7 mouse cellular contexts compared by ENCODE assay signal in the genomic region with DNA sequence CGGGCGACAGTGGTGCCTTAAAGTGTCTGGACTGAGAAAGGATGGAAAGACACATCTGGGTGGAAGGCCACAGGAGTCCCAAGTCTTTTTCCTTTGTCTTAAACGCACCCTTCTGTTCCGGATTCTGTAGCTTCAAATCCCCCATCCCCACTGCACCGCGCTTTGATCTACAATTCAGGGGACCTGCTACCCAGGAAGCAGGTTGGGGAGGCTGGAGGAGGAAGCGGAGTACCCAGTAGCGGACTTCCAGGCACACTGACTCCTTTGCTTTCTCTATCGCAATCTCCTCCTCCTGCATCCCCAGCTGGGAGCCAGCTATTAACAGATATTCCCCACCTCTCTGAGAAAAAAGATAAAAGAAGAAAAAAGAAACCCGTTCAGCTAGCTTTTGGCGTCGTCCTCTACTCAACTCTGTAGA. TPM values are rescaled to one million over a fixed set of nuclear protein-coding genes. Genes with fewer than 3 reads are reported as not detected.
DNase-seq lines count a peak whose midpoint lies in the region; ATAC-seq and TF ChIP-seq lines count a peak whose summit lies in the region.

No protein-coding gene starts in this region.

- H3K9ac ChIP-seq in lung, embryonic 14.5 days: peak overlapping the region; percentile 2; the same call in 1 of the 2 replicates
- no peak overlapping the region for H3K9ac ChIP-seq in intestine, embryonic 15.5 days
- peak overlapping the region; percentile 76 for H3K9ac ChIP-seq in neural tube, embryonic 13.5 days

- peak; percentile 28; the same call in 1 of the 2 replicates for ATAC-seq in lung, embryonic 14.5 days (ENCODE audit: insufficient read depth)
- no peak for ATAC-seq in intestine, embryonic 15.5 days
- ATAC-seq in neural tube, embryonic 13.5 days (ENCODE audit: low read depth): peak; percentile 29

- no peak for TF ChIP-seq POLR2A in embryonic fibroblast, embryonic 13.5 days (IDR thresholded peaks at IDR 0.05; ENCODE audit: low read depth, low read length)

- H3K4me3 ChIP-seq in lung, embryonic 14.5 days (ENCODE audit: low read depth, low read length): peak overlapping the region; percentile 31
- peak overlapping the region; percentile 32 for H3K4me3 ChIP-seq in embryonic fibroblast, embryonic 13.5 days (ENCODE audit: insufficient read depth, low read length)
- H3K4me3 ChIP-seq in intestine, embryonic 15.5 days (replicated peaks): peak overlapping the region; percentile 32
- H3K4me3 ChIP-seq in neural tube, embryonic 13.5 days: peak overlapping the region; percentile 41

- peak overlapping the region; percentile 66 for H3K4me2 ChIP-seq in lung, embryonic 14.5 days
- peak overlapping the region; percentile 62 for H3K4me2 ChIP-seq in intestine, embryonic 15.5 days (replicated peaks)
- peak overlapping the region; percentile 92 for H3K4me2 ChIP-seq in neural tube, embryonic 13.5 days

- peaks cover 4% of the 10 kb centered on the region; the same call in 1 of the 2 replicates for H3K4me1 ChIP-seq in lung, embryonic 14.5 days (ENCODE audit: insufficient read depth)
- peaks cover 1% of the 10 kb centered on the region; the same call in 1 of the 2 replicates for H3K4me1 ChIP-seq in embryonic fibroblast, embryonic 13.5 days (ENCODE audit: control insufficient read depth, insufficient read depth, low read length)
- peaks cover 7% of the 10 kb centered on the region for H3K4me1 ChIP-seq in intestine, embryonic 15.5 days (replicated peaks)
- peaks cover 75% of the 10 kb centered on the region for H3K4me1 ChIP-seq in neural tube, embryonic 13.5 days (replicated peaks)

- peaks cover 52% of the 10 kb centered on the region for H3K27me3 ChIP-seq in lung, embryonic 14.5 days (ENCODE audit: insufficient read depth, low read length)
- peaks cover 46% of the 10 kb centered on the region for H3K27me3 ChIP-seq in intestine, embryonic 15.5 days (replicated peaks)
- H3K27me3 ChIP-seq in neural tube, embryonic 13.5 days: no peaks in the 10 kb centered on the region; the same call in 1 of the 2 replicates

- 4% methylated on average over 12 of the region's 12 CpGs for WGBS in lung, embryonic 14.5 days
- WGBS in intestine, embryonic 15.5 days: 11% methylated on average over 12 of the region's 12 CpGs
- WGBS in neural tube, embryonic 13.5 days: 2% methylated on average over 12 of the region's 12 CpGs

- no peaks in the 10 kb centered on the region for H3K9me3 ChIP-seq in lung, embryonic 14.5 days (ENCODE audit: low read depth, low read length)
- no peaks in the 10 kb centered on the region for H3K9me3 ChIP-seq in intestine, embryonic 15.5 days
- H3K9me3 ChIP-seq in neural tube, embryonic 13.5 days: no peaks in the 10 kb centered on the region

- DNase-seq in lung, embryonic 14.5 days: no peak
- DNase-seq in lung, adult 18-20 months: no peak
- DNase-seq in ovary, postnatal 10 days (ENCODE audit: low spot score): no peak
- no peak for DNase-seq in cerebellum, adult 11 months

- H3K36me3 ChIP-seq in lung, embryonic 14.5 days (ENCODE audit: insufficient read depth): no peaks in the 10 kb centered on the region
- H3K36me3 ChIP-seq in intestine, embryonic 15.5 days: no peaks in the 10 kb centered on the region
- H3K36me3 ChIP-seq in neural tube, embryonic 13.5 days: no peaks in the 10 kb centered on the region

- no peak for TF ChIP-seq CTCF in lung, embryonic 14.5 days (IDR thresholded peaks at IDR 0.05; ENCODE audit: low read depth)
- TF ChIP-seq CTCF in embryonic fibroblast, embryonic 13.5 days (IDR thresholded peaks at IDR 0.05; ENCODE audit: borderline replicate concordance, insufficient read depth, low read length): no peak

- H3K27ac ChIP-seq in lung, embryonic 14.5 days (ENCODE audit: low read depth): no peak overlapping the region
- no peak overlapping the region for H3K27ac ChIP-seq in embryonic fibroblast, embryonic 13.5 days (ENCODE audit: insufficient read depth, low read length)
- no peak overlapping the region for H3K27ac ChIP-seq in intestine, embryonic 15.5 days
- peak overlapping the region; percentile 83 for H3K27ac ChIP-seq in neural tube, embryonic 13.5 days (replicated peaks)

RNA-seq across cellular contexts. Expression of a gene that starts 10.1 kb away (rescaled TPM):
- polyA plus RNA-seq in lung, embryonic 14.5 days (2014; fragmentation: Nextera tagmentation; extraction: Ambion mirVana): 6.8 and 9.5 TPM in 2 replicates
- 13.2 and 17.4 TPM in 2 replicates for polyA plus RNA-seq in embryonic fibroblast, embryonic 13.5 days (2011; ENCODE audit: insufficient read length, low read depth, missing spikeins)
- 1.9 and 2.6 TPM in 2 replicates for polyA plus RNA-seq in intestine, embryonic 15.5 days (2015; fragmentation: Nextera tagmentation; extraction: Ambion mirVana)
- 46.8 and 47.9 TPM in 2 replicates for polyA plus RNA-seq in neural tube, embryonic 13.5 days (2015; fragmentation: Nextera tagmentation; extraction: Ambion mirVana)
